Mouse (Mus musculus) CH12.LX (cell line): ENCODE measurements around the gene Coq8a. TPM values are rescaled to one million over a fixed set of nuclear protein-coding genes. Genes with fewer than 3 reads are reported as not detected.
A peak's percentile ranks its signal among the peaks of the same experiment; 100 is the strongest.

ENCODE experiments used
- DNase-seq: peaks from one replicate; pipeline ENCODE4 v3.0.0-alpha.2; 2013; ENCODE audit errors: extremely low read depth
- H3K27ac ChIP-seq: 2 replicates; pipeline ENCODE4 v1.5.1; 2012; ENCODE audit warnings: low read depth, mild to moderate bottlenecking, control low read depth, moderate library complexity; ENCODE audit not compliant: insufficient read depth
- H3K27me3 ChIP-seq: replicated peaks from 2 replicates; pipeline ENCODE3; 2012; ENCODE audit warnings: inconsistent platforms
- H3K36me3 ChIP-seq, 2 experiments: replicated peaks in 1 of 2; 2 replicates each; pipeline versions ENCODE3 to v1.6.1; 2012; ENCODE audit warnings: inconsistent platforms in 1 of 2, low read length in 1 of 2, mild to moderate bottlenecking in 1 of 2, mixed read lengths in 1 of 2, moderate library complexity in 1 of 2; ENCODE audit not compliant: control insufficient read depth in 1 of 2, insufficient read depth in 1 of 2
- H3K4me1 ChIP-seq, 2 experiments: 2 replicates each; pipeline ENCODE4 v1.6.1; 2012; ENCODE audit warnings: inconsistent platforms in 1 of 2, moderate library complexity in 1 of 2; ENCODE audit not compliant: insufficient read depth in 2 of 2, control insufficient read depth in 1 of 2
- H3K4me2 ChIP-seq: 2 replicates; pipeline ENCODE4 v1.6.1; 2012; ENCODE audit warnings: low read depth, mild to moderate bottlenecking, control low read depth; ENCODE audit not compliant: poor library complexity, insufficient read depth, severe bottlenecking
- H3K4me3 ChIP-seq, 3 experiments: fragments of 150-350 bp in 1 of 3; sonication (generic) in 1 of 3; replicated peaks in 1 of 3; 2 replicates each; pipeline versions ENCODE3 to v1.5.1; 2011 to 2012; ENCODE audit warnings: low read depth in 2 of 3, low read length in 2 of 3, mild to moderate bottlenecking in 2 of 3, moderate library complexity in 2 of 3, control low read depth in 1 of 3, improper control_type of control experiment in 1 of 3, inconsistent platforms in 1 of 3, mixed read lengths in 1 of 3; ENCODE audit not compliant: poor library complexity in 1 of 3
- H3K79me2 ChIP-seq: replicated peaks from 2 replicates; pipeline ENCODE4 v1.6.1; 2012; ENCODE audit warnings: mild to moderate bottlenecking, moderate library complexity; ENCODE audit not compliant: control insufficient read depth, poor library complexity, insufficient read depth, severe bottlenecking; ENCODE audit errors: extremely low read depth
- H3K9ac ChIP-seq: 2 replicates; pipeline ENCODE4 v1.6.1; 2012; ENCODE audit warnings: low read depth, mild to moderate bottlenecking, control low read depth, moderate library complexity; ENCODE audit not compliant: insufficient read depth
- H3K9me3 ChIP-seq: replicated peaks from 2 replicates; pipeline ENCODE3; 2012; ENCODE audit warnings: low read length, inconsistent platforms, mixed read lengths
- BHLHE40 ChIP-seq: IDR thresholded peaks from 2 replicates; pipeline ENCODE4 v1.6.1; 2011; ENCODE audit warnings: mild to moderate bottlenecking, low read depth, low read length, improper control_type of control experiment
- CHD1 ChIP-seq: IDR thresholded peaks from 2 replicates; pipeline ENCODE4 v1.6.1; 2012; ENCODE audit warnings: low read depth, low read length, improper control_type of control experiment, inconsistent platforms
- CTCF ChIP-seq, 2 experiments: IDR thresholded peaks in 1 of 2; conservative IDR thresholded peaks in 1 of 2; 2 replicates each; pipeline ENCODE4 v1.5.1; 2011 to 2012; ENCODE audit warnings: low read depth in 2 of 2, low read length in 2 of 2, improper control_type of control experiment in 1 of 2, inconsistent platforms in 1 of 2, mild to moderate bottlenecking in 1 of 2, moderate library complexity in 1 of 2
- ELF1 ChIP-seq: IDR thresholded peaks from 2 replicates; pipeline ENCODE4 v1.6.1; 2014; ENCODE audit warnings: low read depth, mild to moderate bottlenecking, inconsistent platforms, low read length, improper control_type of control experiment
- EP300 ChIP-seq: IDR thresholded peaks from 2 replicates; pipeline ENCODE4 v1.6.1; 2011; ENCODE audit warnings: low read length, improper control_type of control experiment
- ETS1 ChIP-seq: conservative IDR thresholded peaks from 2 replicates; pipeline ENCODE4 v1.6.1; 2012; ENCODE audit warnings: low read depth, mild to moderate bottlenecking, inconsistent platforms, low read length, improper control_type of control experiment, moderate library complexity
- HCFC1 ChIP-seq: IDR thresholded peaks from 2 replicates; pipeline ENCODE4 v1.6.1; 2012; ENCODE audit warnings: low read depth, mild to moderate bottlenecking, inconsistent platforms, low read length, improper control_type of control experiment
- IRF4 ChIP-seq: IDR thresholded peaks from 2 replicates; pipeline ENCODE4 v1.6.1; 2014; ENCODE audit warnings: low read depth, mild to moderate bottlenecking, inconsistent platforms, low read length, improper control_type of control experiment
- JUN ChIP-seq: IDR thresholded peaks from 2 replicates; pipeline ENCODE4 v1.6.1; 2011; ENCODE audit warnings: low read depth, mild to moderate bottlenecking, low read length, improper control_type of control experiment, moderate library complexity; ENCODE audit not compliant: insufficient read depth
- JUND ChIP-seq: conservative IDR thresholded peaks from 2 replicates; pipeline ENCODE4 v1.6.1; 2011; ENCODE audit warnings: low read depth, low read length, improper control_type of control experiment
- KAT2A ChIP-seq: IDR thresholded peaks from 2 replicates; pipeline ENCODE4 v1.6.1; 2012; ENCODE audit warnings: low read length, improper control_type of control experiment, inconsistent platforms; ENCODE audit not compliant: insufficient replicate concordance
- MAFK ChIP-seq: IDR thresholded peaks from 2 replicates; pipeline ENCODE4 v1.6.1; 2011; ENCODE audit warnings: low read length, improper control_type of control experiment; ENCODE audit not compliant: insufficient replicate concordance
- MAZ ChIP-seq: IDR thresholded peaks from 2 replicates; pipeline ENCODE4 v1.6.1; 2012; ENCODE audit warnings: low read depth, mild to moderate bottlenecking, inconsistent platforms, low read length, improper control_type of control experiment, moderate library complexity
- MXI1 ChIP-seq: IDR thresholded peaks from 2 replicates; pipeline ENCODE4 v1.6.1; 2011; ENCODE audit warnings: mild to moderate bottlenecking, low read depth, low read length, improper control_type of control experiment
- MYC ChIP-seq: IDR thresholded peaks from 2 replicates; pipeline ENCODE4 v1.6.1; 2011; ENCODE audit warnings: low read depth, mild to moderate bottlenecking, improper control_type of control experiment, low read length
- NRF1 ChIP-seq: IDR thresholded peaks from 2 replicates; pipeline ENCODE4 v1.6.1; 2014; ENCODE audit warnings: low read depth, mild to moderate bottlenecking, inconsistent platforms, low read length, improper control_type of control experiment, moderate library complexity
- PAX5 ChIP-seq: IDR thresholded peaks from 2 replicates; pipeline ENCODE4 v1.6.1; 2012; ENCODE audit warnings: low read length, inconsistent platforms, mixed read lengths
- POLR2A ChIP-seq: IDR thresholded peaks from 2 replicates; pipeline ENCODE4 v1.6.1; 2011; ENCODE audit warnings: low read depth, mild to moderate bottlenecking, improper control_type of control experiment, low read length
- POLR2AphosphoS2 ChIP-seq: IDR thresholded peaks from 2 replicates; pipeline ENCODE4 v1.6.1; 2011; ENCODE audit warnings: low read depth, low read length, improper control_type of control experiment
- SIN3A ChIP-seq: IDR thresholded peaks from 2 replicates; pipeline ENCODE4 v1.6.1; 2012; ENCODE audit warnings: low read length, improper control_type of control experiment, inconsistent platforms
- SMC3 ChIP-seq: IDR thresholded peaks from 2 replicates; pipeline ENCODE4 v1.6.1; 2011; ENCODE audit warnings: low read depth, low read length, improper control_type of control experiment
- TBP ChIP-seq: conservative IDR thresholded peaks from 2 replicates; pipeline ENCODE4 v1.6.1; 2011; ENCODE audit warnings: low read depth, low read length, improper control_type of control experiment
- TCF12 ChIP-seq: IDR thresholded peaks from 2 replicates; pipeline ENCODE4 v1.6.1; 2014; ENCODE audit warnings: low read depth, mild to moderate bottlenecking, inconsistent platforms, low read length, improper control_type of control experiment
- UBTF ChIP-seq: IDR thresholded peaks from 2 replicates; pipeline ENCODE4 v1.6.1; 2012; ENCODE audit warnings: low read depth, mild to moderate bottlenecking, inconsistent platforms, low read length, improper control_type of control experiment, moderate library complexity
- USF1 ChIP-seq: IDR thresholded peaks from 2 replicates; pipeline ENCODE4 v1.6.1; 2014; ENCODE audit warnings: low read depth, mild to moderate bottlenecking, inconsistent platforms, low read length, improper control_type of control experiment
- USF2 ChIP-seq: conservative IDR thresholded peaks from 2 replicates; pipeline ENCODE4 v1.6.1; 2011; ENCODE audit warnings: low read depth, low read length, improper control_type of control experiment
- ZC3H11A ChIP-seq: IDR thresholded peaks from 2 replicates; pipeline ENCODE4 v1.6.1; 2012; ENCODE audit warnings: low read depth, mild to moderate bottlenecking, inconsistent platforms, low read length, improper control_type of control experiment
- ZKSCAN1 ChIP-seq: IDR thresholded peaks from 2 replicates; pipeline ENCODE4 v1.6.1; 2012; ENCODE audit warnings: low read depth, inconsistent platforms, low read length, improper control_type of control experiment, borderline replicate concordance
- ZMIZ1 ChIP-seq: IDR thresholded peaks from 2 replicates; pipeline ENCODE4 v1.6.1; 2012; ENCODE audit warnings: low read depth, mild to moderate bottlenecking, inconsistent platforms, low read length, improper control_type of control experiment
- ZNF384 ChIP-seq: IDR thresholded peaks from 2 replicates; pipeline ENCODE4 v1.6.1; 2012; ENCODE audit warnings: low read depth, low read length, improper control_type of control experiment, inconsistent platforms
- dilution Hi-C: fragments of 300-500 bp; cut with MboI; formaldehyde crosslinking; loops from 2 replicates; pipeline ENCODE4 v1.14.3; 2020; ENCODE audit warnings: low sequenced_read_pairs; ENCODE audit not compliant: extremely low pct_unique_long_range_greater_than_20kb, extremely low pct_ligation_motif_present
- in situ Hi-C: fragments of 300-500 bp; cut with MboI; formaldehyde crosslinking; loops from 3 replicates; pipeline ENCODE4 v1.14.3; 2019; ENCODE audit warnings: low sequenced_read_pairs, low pct_ligation_motif_present, low pct_unique_long_range_greater_than_20kb, mixed read lengths
- polyA plus RNA-seq: library from polyadenylated mRNA; unstranded; fragments of >175 nt; gene quantifications from 2 replicates; pipeline ENCODE4 v1.2.1, GENCODE M21; 2012; ENCODE audit warnings: low read depth; ENCODE audit not compliant: insufficient read length
- total RNA-seq, 2 experiments: library from RNA; depleted of rRNA; stranded (reverse); fragments of 300-350 nt in 1 of 2; fragments of >200 nt in 1 of 2; gene quantifications; 2 replicates each; pipeline ENCODE4 v1.2.3; 2012 to 2014

The Coq8a gene
- total and polyA plus RNA-seq, 3 experiments = 73.4 to 237 (median 88.1) TPM

DNA sequence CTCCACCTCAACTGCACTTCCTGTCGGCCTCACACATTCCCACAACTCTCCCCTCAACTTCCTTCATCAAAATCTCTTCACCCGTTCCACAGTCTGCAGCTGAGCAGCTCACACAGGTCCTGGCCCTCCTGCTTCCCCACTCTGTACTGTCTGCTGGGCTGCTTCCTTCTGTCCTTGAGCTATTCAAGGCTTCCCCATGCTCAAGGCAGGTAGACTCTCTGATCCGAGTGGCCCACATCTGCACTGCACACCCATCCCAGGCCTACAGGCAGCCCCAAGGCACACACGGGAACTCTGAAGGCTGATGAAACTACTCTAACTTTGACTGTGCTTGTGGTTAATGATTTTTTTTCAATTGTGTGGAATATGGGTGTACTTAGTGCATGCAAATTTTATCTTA, 6.5 kb downstream of the Coq8a start:
- 0 out of 2 replicates have a peak, but pooled peaks have one; percentile 23 for TF ChIP-seq SIN3A
- peak; percentile 47; the same call in 1 of the 2 replicates for TF ChIP-seq BHLHE40
- 0 out of 2 replicates have a peak, but pooled peaks have one; percentile 1 for TF ChIP-seq MYC
- TF ChIP-seq USF1 = no peak
- no peak for TF ChIP-seq MAFK
- peak; percentile 48 for TF ChIP-seq ZNF384
- TF ChIP-seq TBP = peak; percentile 30; the same call in 1 of the 2 replicates
- TF ChIP-seq UBTF = 0 out of 2 replicates have a peak, but pooled peaks have one; percentile 62
- TF ChIP-seq MAZ = no peak
- no peak for TF ChIP-seq ZMIZ1
- TF ChIP-seq ETS1 = 0 out of 2 replicates have a peak, but pooled peaks have one; percentile 4
- peak; percentile 15; the same call in 1 of the 2 replicates for TF ChIP-seq TCF12
- 0 out of 2 replicates have a peak, but pooled peaks have one; percentile 4 for TF ChIP-seq EP300
- H3K9ac ChIP-seq = peak overlapping the region; percentile 53
- in situ Hi-C loops = no loop called here

DNA sequence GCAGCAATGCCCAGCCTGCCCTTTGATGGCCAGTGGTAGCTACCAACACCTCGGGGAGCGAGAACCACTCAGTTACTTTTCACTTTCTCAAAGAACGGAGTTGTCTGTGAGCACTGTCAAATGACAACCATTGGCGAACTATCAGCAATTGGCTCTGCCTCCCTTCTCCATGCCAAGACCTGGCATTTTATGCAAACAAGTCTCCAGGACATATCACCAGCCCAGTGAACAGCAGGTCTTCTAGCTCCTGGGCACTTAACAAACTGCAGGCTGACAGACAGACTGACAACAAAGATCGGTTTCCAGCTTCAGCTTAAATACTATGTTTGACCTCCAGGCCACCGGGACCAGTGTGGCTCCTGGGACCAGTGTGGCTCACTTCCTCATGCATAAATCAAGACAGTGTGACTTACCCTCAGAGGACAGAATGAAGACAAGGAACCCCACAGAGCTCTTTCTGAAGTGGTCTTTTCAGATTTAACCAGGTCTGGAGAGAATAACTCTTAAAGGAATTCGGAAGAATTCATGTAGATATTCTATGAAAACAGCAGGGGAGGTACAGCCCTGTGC, 7.7 kb downstream of the Coq8a start:
- peaks cover 16 to 54% of the 10 kb centered on the region in 2 experiments for H3K4me1 ChIP-seq
- TF ChIP-seq EP300 (no peak; the same call in 1 of the 2 replicates), CHD1 (peak; percentile 73; the same call in 1 of the 2 replicates), ETS1 (peak; percentile 7; the same call in 1 of the 2 replicates), SIN3A (no peak; the same call in 1 of the 2 replicates), USF1 (no peak), ZC3H11A (no peak), MXI1 (peak; percentile 44; the same call in 1 of the 2 replicates), ZKSCAN1 (no peak), HCFC1 (no peak; the same call in 1 of the 2 replicates), MAZ (no peak), IRF4 (peak; percentile 68), JUN (no peak), ELF1 (no peak), MYC (no peak), SMC3 (no peak), UBTF (no peak), CTCF (conservative IDR thresholded peaks at IDR 0.05 in 1 of 2, IDR thresholded peaks at IDR 0.05 in 1 of 2; ENCODE audit: low read depth in 2 of 2, low read length in 2 of 2) (no peak), POLR2AphosphoS2 (no peak), POLR2A (peak; percentile 31; the same call in 1 of the 2 replicates), BHLHE40 (peak; percentile 28; the same call in 1 of the 2 replicates), NRF1 (no peak), JUND (no peak), KAT2A (no peak), USF2 (no peak), PAX5 (no peak)

More for the DNA sequence above, 6.5 kb downstream of the Coq8a start:
- Histone ChIP-seq H3K36me3 (peaks cover 13 to 35% of the 10 kb centered on the region in 2 experiments), H3K4me3 (peak overlapping the region; percentile 78 to 93 (median 85)), H3K27me3 (no peaks in the 10 kb centered on the region), H3K4me2 (peak overlapping the region; percentile 86), H3K4me1 (peaks cover 14 to 54% of the 10 kb centered on the region in 2 experiments), H3K79me2 (peaks cover 74% of the 10 kb centered on the region), H3K27ac (peak overlapping the region; percentile 87), H3K9me3 (peaks cover 8% of the 10 kb centered on the region)
- peak; percentile 38 for DNase-seq
- dilution Hi-C loops = no loop called here

More for the DNA sequence above, 7.7 kb downstream of the Coq8a start:
- no peaks in the 10 kb centered on the region for H3K27me3 ChIP-seq
- dilution Hi-C loops (no loop called here), in situ Hi-C loops (no loop called here)
- peaks cover 8% of the 10 kb centered on the region for H3K9me3 ChIP-seq
- H3K79me2 ChIP-seq = peaks cover 85% of the 10 kb centered on the region
- peaks cover 21 to 46% of the 10 kb centered on the region in 2 experiments for H3K36me3 ChIP-seq
- H3K4me3 ChIP-seq = peak overlapping the region; percentile 78 to 93 (median 85)
- peak overlapping the region; percentile 87 for H3K27ac ChIP-seq
- peak overlapping the region; percentile 86 for H3K4me2 ChIP-seq
- H3K9ac ChIP-seq = peak overlapping the region; percentile 53
- DNase-seq = peak; percentile 59
